Mouse (Mus musculus) gastrocnemius, postnatal 36 days (tissue): ENCODE results near the gene Derl3. TPM values are rescaled to one million over a fixed set of nuclear protein-coding genes. Genes with fewer than 3 reads are reported as not detected.

ENCODE experiments used
- DNase-seq, 2 experiments: peaks; one replicate each; pipeline ENCODE4 v3.0.0; 2022
- intact Hi-C: fragments of 180-260 bp; cut with DNase I; formaldehyde crosslinking; loops from one replicate; pipeline ENCODE4 v1.15.1; 2025
- total RNA-seq, 2 experiments: library from RNA; stranded (reverse); gene quantifications; 2 replicates each; pipeline ENCODE4 v1.2.3; 2021

Gene Derl3
- total RNA-seq, 2 experiments from 2014 or later, result not detected

- no peak for DNase-seq
- intact Hi-C loops, result no loop called here
Measured at GRCm38 (mm10) chr10:75937851-75938643, 44.8 kb downstream of the Derl3 start.

- intact Hi-C loops, result no loop called here
- no peak for DNase-seq
Measured at GRCm38 (mm10) chr10:75939481-75940234, 46.4 kb downstream of the Derl3 start.

- intact Hi-C loops, result no loop called here
- no peak for DNase-seq
Measured at GRCm38 (mm10) chr10:75940520-75940919, 47.3 kb downstream of the Derl3 start, which contains the start of gene Gm867. Gene Gm867 (minus strand): TSS chr10:75940672.

- DNase-seq, result no peak
- intact Hi-C loops, result no loop called here
Measured at GRCm38 (mm10) chr10:75941042-75941824, 48.0 kb downstream of the Derl3 start.

GRCm38 (mm10) chr10:75942736-75943477 lies 49.7 kb downstream of the Derl3 start, which contains the start of gene Vpreb3:
Gene Vpreb3 (plus strand): TSS chr10:75943057.
- DNase-seq, result no peak
- intact Hi-C loops, result no loop called here

GRCm38 (mm10) chr10:75944066-75944772 lies 51.0 kb downstream of the Derl3 start:
- DNase-seq, result no peak
- intact Hi-C loops, result no loop called here

- no peak for DNase-seq
- intact Hi-C loops, result no loop called here
Measured at GRCm38 (mm10) chr10:75945213-75945612, 52.0 kb downstream of the Derl3 start.

Other genes with a start within 250 kb of the Derl3 start
- 1 to 10 TPM in 1 of 2 experiments, under 1 TPM in 1; 0.99 to 1.4 TPM for gene Susd2, start 249.4 kb upstream of the Derl3 start, total RNA-seq
- 1 to 10 TPM; 7.3 to 8.7 TPM for gene Cabin1, start 129.1 kb upstream of the Derl3 start, total RNA-seq
- gene Ddt, start 120.0 kb upstream of the Derl3 start, total RNA-seq, result 10 to 100 TPM; 28.5 to 41.7 TPM
- not detected for gene Gm20441, start 112.5 kb upstream of the Derl3 start, total RNA-seq
- gene Gstt3, start 112.0 kb upstream of the Derl3 start, total RNA-seq, result 1 to 10 TPM; 3.3 to 3.5 TPM
- 1 to 10 TPM; 4.4 to 5.6 TPM for gene Gstt1, start 94.8 kb upstream of the Derl3 start, total RNA-seq
- not detected for gene Gstt4, start 70.9 kb upstream of the Derl3 start, total RNA-seq
- 1 to 10 TPM; 3.6 to 4.7 TPM for gene Gstt2, start 56.0 kb upstream of the Derl3 start, total RNA-seq
- 100 to 1,000 TPM; 135 to 144 TPM for gene Mif, start 33.2 kb upstream of the Derl3 start, total RNA-seq
- 10 to 100 TPM; 10.8 to 12.2 TPM for gene Smarcb1, start 28.2 kb downstream of the Derl3 start, total RNA-seq
- 1,000 to 10,000 TPM; 1,320 to 1,585 TPM for gene Chchd10, start 39.7 kb downstream of the Derl3 start, total RNA-seq
- gene Mmp11, start 43.1 kb downstream of the Derl3 start, total RNA-seq, result 1 to 10 TPM; 2.1 to 2.3 TPM
- gene Gm867, start 47.3 kb downstream of the Derl3 start, total RNA-seq, result not detected
- gene Vpreb3, start 49.6 kb downstream of the Derl3 start, total RNA-seq, result not detected
- not detected for gene Gm5134, start 61.1 kb downstream of the Derl3 start, total RNA-seq
- gene Zfp280b, start 139.2 kb downstream of the Derl3 start, total RNA-seq, result 1 to 10 TPM; 6.5 to 7.4 TPM
- gene Slc5a4b, start 217.5 kb downstream of the Derl3 start, total RNA-seq, result not detected